Mouse (Mus musculus) cerebellum, adult 2 months (tissue): ENCODE measurements around the gene Cxcl2. TPM values are rescaled to one million over a fixed set of nuclear protein-coding genes. Genes with fewer than 3 reads are reported as not detected.

Experiments
- DNase-seq, 2 experiments: peaks; one replicate each; pipeline ENCODE4 v3.0.0; 2021
- H3K27ac ChIP-seq: fragments of 200-500 bp; 2 replicates; pipeline ENCODE4 v1.5.1; 2012; ENCODE audit warnings: low read length, control low read depth, inconsistent platforms; ENCODE audit not compliant: insufficient read depth
- H3K27me3 ChIP-seq: fragments of 200-500 bp; 2 replicates; pipeline ENCODE4 v1.6.1; 2012; ENCODE audit warnings: inconsistent platforms, mild to moderate bottlenecking, low read length, moderate library complexity; ENCODE audit not compliant: control insufficient read depth, insufficient read depth
- H3K4me1 ChIP-seq: fragments of 200-500 bp; 2 replicates; pipeline ENCODE4 v1.6.1; 2011; ENCODE audit warnings: low read length; ENCODE audit not compliant: control insufficient read depth, insufficient read depth
- H3K4me3 ChIP-seq: fragments of 200-500 bp; replicated peaks from 2 replicates; pipeline ENCODE3; 2011; ENCODE audit warnings: mild to moderate bottlenecking, low read depth, low read length, control low read depth; ENCODE audit not compliant: insufficient read depth
- CTCF ChIP-seq: fragments of 200-500 bp; IDR thresholded peaks from 2 replicates; pipeline ENCODE4 v1.5.1; 2011; ENCODE audit warnings: low read depth, mild to moderate bottlenecking, control low read depth, low read length, moderate library complexity, borderline replicate concordance; ENCODE audit not compliant: insufficient read depth
- POLR2A ChIP-seq: fragments of 200-500 bp; IDR thresholded peaks from 2 replicates; pipeline ENCODE4 v1.6.1; 2011; ENCODE audit warnings: low read length, control low read depth, borderline replicate concordance; ENCODE audit not compliant: insufficient read depth
- WGBS: fragments of 180-500 bp; shearing (Covaris S2); methylation state at CpG from one replicate; pipeline ENCODE4 v1.1.7; 2018; 5-methylcytosine and 5-hydroxymethylcytosine counted together
- polyA plus RNA-seq: library from polyadenylated mRNA; depleted of rRNA; stranded (reverse); fragments of >200 nt; gene quantifications from 2 replicates; pipeline ENCODE4 v1.2.3, GENCODE M21; 2012

Cxcl2 gene
- polyA plus RNA-seq, 1 experiment: not detected

DNA sequence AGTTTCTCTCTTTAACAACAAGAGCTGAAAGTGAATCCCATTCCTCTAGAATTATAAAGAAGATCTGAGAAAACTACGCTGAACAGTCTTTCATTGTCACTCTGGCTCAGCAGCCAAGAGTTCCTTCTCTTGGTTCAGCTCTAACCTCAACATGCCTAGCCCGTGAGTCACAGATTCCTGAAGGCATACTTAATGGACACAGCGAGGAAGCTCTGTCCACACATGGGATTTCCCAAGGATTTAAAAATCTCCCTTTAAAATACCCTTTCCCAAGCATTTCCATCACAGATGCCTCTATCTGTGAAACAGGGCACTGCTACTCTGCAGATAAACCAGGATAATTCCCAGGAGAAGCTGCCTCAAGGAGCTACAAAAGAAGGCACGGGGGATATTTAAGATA lies 27.6 kb upstream of the Cxcl2 start:
- no peaks in the 10 kb centered on the region for H3K4me1 ChIP-seq
- H3K27me3 ChIP-seq: no peaks in the 10 kb centered on the region
- WGBS: 68% methylated on average over 4 of the region's 4 CpGs
- TF ChIP-seq POLR2A: no peak
- no peak for TF ChIP-seq CTCF
- no peak overlapping the region for H3K27ac ChIP-seq
- H3K4me3 ChIP-seq: no peak overlapping the region
- DNase-seq: no peak

GRCm38 (mm10) chr5:90876471-90877172 lies 27.0 kb upstream of the Cxcl2 start:
- H3K4me3 ChIP-seq: no peak overlapping the region
- TF ChIP-seq CTCF (no peak), POLR2A (no peak)
- 73% methylated on average over 8 of the region's 8 CpGs for WGBS
- no peaks in the 10 kb centered on the region for H3K27me3 ChIP-seq
- no peak for DNase-seq
- no peak overlapping the region for H3K27ac ChIP-seq
- H3K4me1 ChIP-seq: no peaks in the 10 kb centered on the region

DNA sequence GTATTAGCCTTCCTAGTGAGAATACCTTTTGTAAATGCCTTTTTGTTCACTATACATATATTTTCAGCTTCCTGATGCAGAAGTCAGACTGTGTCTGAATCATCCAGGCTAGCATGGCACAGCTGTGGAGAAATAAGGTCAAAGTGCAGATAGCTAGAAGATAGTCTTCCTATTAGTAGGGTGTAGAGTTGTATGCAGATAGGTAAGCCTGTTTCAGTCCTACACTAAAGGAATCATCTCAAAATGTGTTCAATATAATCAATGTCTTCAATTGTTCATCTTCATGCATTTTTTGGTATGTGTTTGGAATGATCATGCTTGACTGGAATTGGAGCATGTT lies 26.5 kb upstream of the Cxcl2 start:
- Histone ChIP-seq H3K4me3 (no peak overlapping the region), H3K27me3 (no peaks in the 10 kb centered on the region), H3K4me1 (no peaks in the 10 kb centered on the region), H3K27ac (no peak overlapping the region)
- no peak for TF ChIP-seq POLR2A
- no peak for TF ChIP-seq CTCF
- DNase-seq: no peak

DNA sequence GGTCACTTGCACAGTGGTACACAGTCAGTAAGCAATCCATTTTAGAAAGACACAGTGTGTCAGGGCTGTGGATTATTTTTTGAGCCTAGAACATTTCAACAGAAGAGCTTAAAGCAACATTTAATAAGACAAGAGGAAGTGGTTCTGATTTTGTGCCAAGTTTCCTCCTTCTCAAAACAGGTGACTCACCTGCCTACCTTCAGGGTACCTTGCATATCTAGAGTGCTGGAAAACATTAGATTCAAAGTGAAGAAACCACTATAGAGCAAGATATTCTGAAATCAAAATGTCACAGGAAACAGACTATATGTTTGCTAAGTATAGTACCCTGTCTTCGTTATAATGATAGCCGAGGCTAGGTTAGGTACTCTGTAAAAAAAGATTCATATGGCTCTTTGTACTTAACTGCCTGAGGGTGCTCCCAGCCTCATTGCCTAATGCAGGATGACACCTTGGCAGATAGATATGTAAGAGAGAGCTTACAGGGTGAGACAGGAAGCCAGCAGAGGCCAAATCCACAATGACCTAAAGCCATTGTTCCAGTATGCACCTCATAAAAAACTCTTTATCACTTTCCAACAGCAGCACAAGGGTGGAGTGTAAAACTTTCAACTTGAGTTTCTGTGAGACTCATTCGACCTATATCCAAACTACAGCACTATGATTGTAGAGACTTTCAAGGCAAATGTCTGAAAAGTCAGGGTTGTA lies 24.2 kb upstream of the Cxcl2 start:
- DNase-seq: no peak
- TF ChIP-seq POLR2A (no peak), CTCF (no peak)
- H3K4me3 ChIP-seq: no peak overlapping the region
- no peak overlapping the region for H3K27ac ChIP-seq
- H3K27me3 ChIP-seq: no peaks in the 10 kb centered on the region
- H3K4me1 ChIP-seq: no peaks in the 10 kb centered on the region
- 84% methylated on average over 3 of the region's 3 CpGs for WGBS

- no peaks in the 10 kb centered on the region for H3K4me1 ChIP-seq
- H3K27me3 ChIP-seq: no peaks in the 10 kb centered on the region
- TF ChIP-seq POLR2A (no peak), CTCF (no peak)
- no peak for DNase-seq
- H3K27ac ChIP-seq: no peak overlapping the region
- 88% methylated on average over 7 of the region's 7 CpGs for WGBS
- no peak overlapping the region for H3K4me3 ChIP-seq
Observed at GRCm38 (mm10) chr5:90880335-90880850, 23.3 kb upstream of the Cxcl2 start.

DNA sequence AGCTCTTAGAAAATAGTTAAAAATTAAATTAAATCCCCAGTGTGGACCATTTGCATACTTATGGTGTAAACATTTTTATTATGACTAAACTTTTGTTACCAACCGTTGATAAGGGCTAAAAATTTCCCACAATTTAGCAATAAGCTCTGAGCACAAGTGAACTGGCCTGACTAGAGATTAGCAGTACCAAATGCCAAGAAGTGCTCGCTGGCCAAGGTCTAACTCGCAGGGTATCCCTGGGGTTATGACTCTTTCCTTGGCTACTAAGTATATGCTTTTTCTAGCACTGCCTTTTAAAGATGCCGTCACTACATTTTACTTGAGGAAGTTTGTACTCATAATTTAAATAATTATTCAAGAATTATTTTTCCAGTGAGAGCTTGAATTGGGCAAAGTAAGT lies 22.6 kb upstream of the Cxcl2 start:
- Histone ChIP-seq H3K4me1 (no peaks in the 10 kb centered on the region), H3K27ac (no peak overlapping the region), H3K4me3 (no peak overlapping the region), H3K27me3 (no peaks in the 10 kb centered on the region)
- TF ChIP-seq POLR2A (no peak), CTCF (no peak)
- WGBS: 82% methylated on average over 4 of the region's 4 CpGs
- DNase-seq: no peak

- WGBS: 89% methylated on average over 5 of the region's 5 CpGs
- TF ChIP-seq POLR2A (no peak), CTCF (no peak)
- no peak overlapping the region for H3K4me3 ChIP-seq
- DNase-seq: no peak
- no peaks in the 10 kb centered on the region for H3K4me1 ChIP-seq
- H3K27ac ChIP-seq: no peak overlapping the region
- H3K27me3 ChIP-seq: no peaks in the 10 kb centered on the region
Observed at GRCm38 (mm10) chr5:90881682-90882081, 22.0 kb upstream of the Cxcl2 start.

GRCm38 (mm10) chr5:90882146-90882545 lies 21.5 kb upstream of the Cxcl2 start:
- H3K4me1 ChIP-seq: no peaks in the 10 kb centered on the region
- WGBS: 68% methylated on average over 5 of the region's 5 CpGs
- no peak overlapping the region for H3K4me3 ChIP-seq
- TF ChIP-seq POLR2A (no peak), CTCF (no peak)
- H3K27me3 ChIP-seq: no peaks in the 10 kb centered on the region
- H3K27ac ChIP-seq: no peak overlapping the region
- no peak for DNase-seq
